7 mouse cellular contexts compared by ENCODE assay signal in the genomic region with DNA sequence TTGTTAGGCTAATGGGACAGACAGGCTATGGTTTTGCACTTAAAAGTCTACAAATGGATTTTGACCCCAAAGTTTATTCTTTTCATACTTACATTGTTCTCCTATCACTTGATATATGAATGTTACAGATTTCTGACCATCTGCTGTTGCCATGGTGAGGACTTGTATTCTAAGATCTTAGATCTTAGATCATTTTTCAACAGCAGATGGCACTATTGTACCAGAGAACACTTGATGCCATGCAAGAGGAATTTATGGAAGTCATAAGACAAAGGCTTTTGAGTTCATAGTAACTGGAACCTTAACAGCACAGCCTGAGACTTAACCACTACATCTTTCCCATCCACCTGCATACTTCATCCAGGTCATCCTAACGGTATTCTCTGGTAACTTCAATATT. TPM values are rescaled to one million over a fixed set of nuclear protein-coding genes. Genes with fewer than 3 reads are reported as not detected.
DNase-seq lines count a peak whose midpoint lies in the region; ATAC-seq and TF ChIP-seq lines count a peak whose summit lies in the region.

No protein-coding gene starts in this region.

- no peaks in the 10 kb centered on the region for H3K9me3 ChIP-seq in hindbrain, postnatal 0 days (ENCODE audit: low read length)

- TF ChIP-seq CTCF in hindbrain, postnatal 0 days (IDR thresholded peaks at IDR 0.05; ENCODE audit: low read depth): peak; percentile 74

- WGBS in hindbrain, postnatal 0 days: 69% methylated on average over 1 of the region's 1 CpGs

- no peaks in the 10 kb centered on the region for H3K27me3 ChIP-seq in hindbrain, postnatal 0 days (ENCODE audit: insufficient read depth, low read length)

- intact Hi-C loops in left cerebral cortex, postnatal 4 days (cut with DNase I): no loop called here

- ATAC-seq in hindbrain, postnatal 0 days: peak; percentile 44; the same call in 1 of the 2 replicates

- H3K36me3 ChIP-seq in hindbrain, postnatal 0 days (ENCODE audit: insufficient read depth, low read length): no peaks in the 10 kb centered on the region; the same call in 1 of the 2 replicates

- no peak overlapping the region for H3K9ac ChIP-seq in hindbrain, postnatal 0 days (replicated peaks; ENCODE audit: low read length)

- no peak overlapping the region for H3K4me2 ChIP-seq in hindbrain, postnatal 0 days (ENCODE audit: low read depth, low read length)

- H3K4me1 ChIP-seq in hindbrain, postnatal 0 days (ENCODE audit: insufficient read depth, low read length): 0 out of 2 replicates have a peak, but pooled peaks cover 7% of the 10 kb centered on the region

- DNase-seq in left cerebral cortex, adult 11 months (ENCODE audit: low spot score): peak; percentile 76
- DNase-seq in left cerebral cortex, postnatal 4 days: no peak
- peak; percentile 26 for DNase-seq in MEL-GATA-1-ER (ENCODE audit: extremely low read depth, low read depth)
- peak; percentile 68 for DNase-seq in c-Kit-positive CD71-negative TER-119-negative erythroid progenitor cells, embryonic 14.5 days (ENCODE audit: low read depth)
- peak; percentile 94 for DNase-seq in hindbrain, postnatal 0 days (ENCODE audit: low spot score)
- peak; percentile 89 for DNase-seq in naive thymus-derived CD4-positive, alpha-beta T cell, adult 2 months (ENCODE audit: low read depth)
- DNase-seq in spleen, postnatal 14 days (ENCODE audit: low spot score in 2 of 2): no peak

- no peak overlapping the region for H3K27ac ChIP-seq in hindbrain, postnatal 0 days

- no peak overlapping the region for H3K4me3 ChIP-seq in hindbrain, postnatal 0 days (ENCODE audit: low read length)

RNA-seq across cellular contexts. Expression of a gene that starts 2.0 kb away (rescaled TPM):
- total RNA-seq in left cerebral cortex, postnatal 4 days (2021): 10 to 100 TPM; 28.9 to 32.0 TPM
- total RNA-seq in hindbrain, postnatal 0 days (2014; rRNA removed): 20.5 and 21.5 TPM in 2 replicates
- polyA plus RNA-seq in hindbrain, postnatal 0 days (2015; fragmentation: Nextera tagmentation; extraction: Ambion mirVana): 8.9 and 10.5 TPM in 2 replicates

RNA-seq across cellular contexts. Expression of a gene that starts 33.5 kb away (rescaled TPM):
- 100 to 1,000 TPM; 153 to 164 TPM for total RNA-seq in left cerebral cortex, postnatal 4 days (2021)
- 55.0 and 59.3 TPM in 2 replicates for total RNA-seq in hindbrain, postnatal 0 days (2014; rRNA removed)
- polyA plus RNA-seq in hindbrain, postnatal 0 days (2015; fragmentation: Nextera tagmentation; extraction: Ambion mirVana): 222 and 224 TPM in 2 replicates

RNA-seq across cellular contexts. Expression of a gene that starts 52.7 kb away (rescaled TPM):
- total RNA-seq in left cerebral cortex, postnatal 4 days (2021): under 1 TPM; 0.52 to 0.58 TPM
- 1.1 and 1.3 TPM in 2 replicates for total RNA-seq in hindbrain, postnatal 0 days (2014; rRNA removed)
- 1.4 and 1.5 TPM in 2 replicates for polyA plus RNA-seq in hindbrain, postnatal 0 days (2015; fragmentation: Nextera tagmentation; extraction: Ambion mirVana)

RNA-seq across cellular contexts. Expression of a gene that starts 52.9 kb away (rescaled TPM):
- 10 to 100 TPM; 15.3 to 15.8 TPM for total RNA-seq in left cerebral cortex, postnatal 4 days (2021)
- total RNA-seq in hindbrain, postnatal 0 days (2014; rRNA removed): 17.9 and 18.2 TPM in 2 replicates
- polyA plus RNA-seq in hindbrain, postnatal 0 days (2015; fragmentation: Nextera tagmentation; extraction: Ambion mirVana): 50.9 and 55.8 TPM in 2 replicates

Comparison
In these comparisons a context has a peak if more than half of its experiments do, and no peak if none do; other contexts are left out.
1. DNase-seq: peak in left cerebral cortex, adult 11 months (single experiment), MEL-GATA-1-ER (single experiment), c-Kit-positive CD71-negative TER-119-negative erythroid progenitor cells, embryonic 14.5 days (single experiment), hindbrain, postnatal 0 days (single experiment) and naive thymus-derived CD4-positive, alpha-beta T cell, adult 2 months (single experiment); none in left cerebral cortex, postnatal 4 days (single experiment) and spleen, postnatal 14 days (0 of 2).